In the genomic region with DNA sequence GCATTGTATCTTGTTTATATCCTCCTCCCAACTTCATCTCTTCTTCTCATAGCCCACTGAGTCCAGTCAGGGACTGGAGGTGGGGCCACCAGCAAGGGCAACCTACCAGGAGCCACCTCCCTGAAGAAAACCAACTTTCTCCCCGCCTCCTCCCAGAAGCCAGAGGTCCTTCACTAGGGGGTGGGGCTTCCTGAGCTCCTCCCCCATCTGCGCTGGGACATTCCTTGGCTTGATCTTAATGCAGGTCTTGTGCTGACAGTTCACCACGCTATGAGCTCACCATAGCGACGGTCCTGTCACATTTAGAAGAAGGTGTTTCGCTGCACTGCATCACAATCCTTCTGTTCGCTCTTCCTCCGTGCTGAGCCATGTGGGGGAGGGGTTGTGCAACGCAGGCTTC, we compare ENCODE assay signal across 20 mouse cellular contexts.
A peak's percentile ranks its signal among the peaks of the same experiment; 100 is the strongest.
DNase-seq lines count a peak whose midpoint lies in the region; ATAC-seq lines count a peak whose summit lies in the region.
"Had no signal": no experiment of that assay in that cellular context is flagged by ENCODE, and none has a peak within 500 bp of the region (broad histone marks: within the 10 kb centered on the region; RNA-seq: fewer than 3 reads in every experiment).

No protein-coding gene starts in this region.

- peak overlapping the region; percentile 16 for H3K4me3 ChIP-seq in megakaryocyte, embryonic 14.5 days (replicated peaks)
- H3K4me3 ChIP-seq: embryonic facial prominence, embryonic 15.5 days; erythroblast, embryonic 14.5 days; forebrain, embryonic 15.5 days; heart, embryonic 10.5 days; hindbrain, embryonic 13.5 days had no signal

- peaks cover 10% of the 10 kb centered on the region for H3K27me3 ChIP-seq in megakaryocyte, embryonic 14.5 days (replicated peaks)
- H3K27me3 ChIP-seq: embryonic facial prominence, embryonic 15.5 days; forebrain, embryonic 15.5 days; hindbrain, embryonic 13.5 days had no signal

- intact Hi-C loops in gastrocnemius, postnatal 36 days (cut with DNase I): loop anchor here (10.0 kb wide), 1 partner anchor 315 kb away; no protein-coding TSS in a partner anchor
- intact Hi-C loops in left cerebral cortex, postnatal 10 days (cut with DNase I): loop anchor here (10.0 kb wide), 1 partner anchor 1315 kb away; no protein-coding TSS in a partner anchor

- no peak for ATAC-seq in megakaryocyte, adult 5-6 weeks (ENCODE audit: poor library complexity, severe bottlenecking)
- ATAC-seq: forebrain, embryonic 15.5 days; hindbrain, postnatal 0 days had no signal

- DNase-seq in ES-CJ7 (ENCODE audit: low read depth, low spot score): peak; percentile 51
- peak; percentile 82 for DNase-seq in ZHBTc4 (ENCODE audit: low read depth, low spot score)
- peak; percentile 32 to 33 for DNase-seq in gastrocnemius, postnatal 36 days
- no peak for DNase-seq in left cerebral cortex, postnatal 10 days (ENCODE audit: extremely low spot score in 1 of 2, low spot score in 2 of 2)
- no peak for DNase-seq in layer of hippocampus, adult 18-20 months (ENCODE audit: low spot score in 2 of 2)
- DNase-seq: adrenal gland, postnatal 10 days; cerebellum, adult 11 months; cerebellum, adult 8-10 months; cerebellum, postnatal 14 days; embryo, embryonic 11 days; heart, adult 18-20 months; heart, postnatal 10 days had no signal

- no peaks in the 10 kb centered on the region for H3K36me3 ChIP-seq in megakaryocyte, embryonic 14.5 days (replicated peaks; ENCODE audit: low read length)
- H3K36me3 ChIP-seq: embryonic facial prominence, embryonic 15.5 days; forebrain, embryonic 15.5 days; heart, embryonic 10.5 days had no signal

- no peaks in the 10 kb centered on the region for H3K4me1 ChIP-seq in megakaryocyte, embryonic 14.5 days
- H3K4me1 ChIP-seq: embryonic facial prominence, embryonic 15.5 days; forebrain, embryonic 15.5 days; heart, embryonic 10.5 days; hindbrain, embryonic 13.5 days had no signal

- H3K9me3 ChIP-seq in megakaryocyte, embryonic 14.5 days: peaks cover 25% of the 10 kb centered on the region
- H3K9me3 ChIP-seq: embryonic facial prominence, embryonic 15.5 days; forebrain, embryonic 15.5 days; heart, embryonic 10.5 days had no signal

Comparison
In these comparisons a context has a peak if more than half of its experiments do, and no peak if none do; other contexts are left out.
1. DNase-seq: peak in ES-CJ7 (single experiment), ZHBTc4 (single experiment) and gastrocnemius, postnatal 36 days (2 of 2); none in left cerebral cortex, postnatal 10 days (0 of 2) and layer of hippocampus, adult 18-20 months (0 of 2).